Mouse (Mus musculus): ENCODE results near the gene 1500015O10Rik. TPM values are rescaled to one million over a fixed set of nuclear protein-coding genes. Genes with fewer than 3 reads are reported as not detected.

The 1500015O10Rik gene
- total RNA-seq (2023) = not detected

GRCm38 (mm10) chr1:43730491-43730924 is at the start of gene 1500015O10Rik:
Gene 1500015O10Rik (plus strand): TSS chr1:43730602.

Other genes with a start within 250 kb of the 1500015O10Rik start
- 14.2 TPM for gene Uxs1, start 97.2 kb downstream of the 1500015O10Rik start, total RNA-seq (2023)
- 166 TPM for gene Tpp2, start 203.0 kb downstream of the 1500015O10Rik start, total RNA-seq (2023)